ENCODE assay signal across 11 mouse cellular contexts in the genomic region with DNA sequence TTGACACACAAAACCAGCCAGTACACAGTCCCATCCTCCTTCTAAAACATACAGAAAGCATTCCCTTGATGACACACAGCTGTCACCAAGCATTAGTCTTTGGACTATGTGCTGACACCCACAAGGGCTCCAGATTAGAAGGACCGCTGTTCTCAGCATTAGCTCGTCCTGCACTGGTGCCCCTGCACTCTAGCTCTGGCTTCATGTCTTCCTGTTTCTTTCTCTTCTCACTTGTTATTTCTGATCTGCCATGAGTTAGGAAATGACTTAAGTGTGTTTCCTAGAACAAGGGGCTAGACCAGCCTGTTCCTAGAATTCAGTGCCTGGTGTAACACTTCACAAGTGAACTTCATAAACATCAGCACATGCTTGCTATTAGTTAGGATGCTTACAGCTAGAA. TPM values are rescaled to one million over a fixed set of nuclear protein-coding genes. Genes with fewer than 3 reads are reported as not detected.
A peak's percentile ranks its signal among the peaks of the same experiment; 100 is the strongest.
DNase-seq lines count a peak whose midpoint lies in the region; ATAC-seq lines count a peak whose summit lies in the region.
"Had no signal": no experiment of that assay in that cellular context is flagged by ENCODE, and none has a peak within 500 bp of the region (broad histone marks: within the 10 kb centered on the region; RNA-seq: fewer than 3 reads in every experiment).

No protein-coding gene starts in this region.

- H3K36me3 ChIP-seq in kidney, embryonic 15.5 days, result no peaks in the 10 kb centered on the region
- no peaks in the 10 kb centered on the region for H3K36me3 ChIP-seq in lung, embryonic 16.5 days (ENCODE audit: control insufficient read depth, insufficient read depth, low read length)
- H3K36me3 ChIP-seq in stomach, embryonic 15.5 days, result no peaks in the 10 kb centered on the region
- H3K36me3 ChIP-seq: embryonic facial prominence, embryonic 13.5 days had no signal

- no peak; the same call in 1 of the 2 replicates for ATAC-seq in kidney, embryonic 15.5 days (replicated peaks; ENCODE audit: low FRiP score)
- peak; percentile 74 for ATAC-seq in lung, embryonic 16.5 days (ENCODE audit: low read depth)
- no peak for ATAC-seq in stomach, embryonic 15.5 days (ENCODE audit: insufficient read depth, low FRiP score, low read depth)

- DNase-seq in kidney, adult 18-20 months, result peak; percentile 15
- no peak for DNase-seq in lung, postnatal 14 days
- peak; percentile 72 for DNase-seq in induced T-regulatory cell, adult 2 months (ENCODE audit: low read depth)
- DNase-seq in thymus, postnatal 14 days, result no peak
- DNase-seq: adrenal gland, postnatal 14 days; cerebellum, postnatal 25 days had no signal

- WGBS in kidney, embryonic 15.5 days, result 61% methylated on average over 2 of the region's 2 CpGs
- WGBS in lung, embryonic 16.5 days, result 57% methylated on average over 2 of the region's 2 CpGs
- WGBS in stomach, embryonic 15.5 days, result 52% methylated on average over 2 of the region's 2 CpGs

- H3K4me3 ChIP-seq in kidney, embryonic 15.5 days (replicated peaks), result no peak overlapping the region
- no peak overlapping the region for H3K4me3 ChIP-seq in lung, embryonic 16.5 days (ENCODE audit: low read length)
- H3K4me3 ChIP-seq in stomach, embryonic 15.5 days (replicated peaks), result no peak overlapping the region
- H3K4me3 ChIP-seq: embryonic facial prominence, embryonic 13.5 days had no signal

- H3K4me2 ChIP-seq in kidney, embryonic 15.5 days, result no peak overlapping the region
- no peak overlapping the region for H3K4me2 ChIP-seq in lung, embryonic 16.5 days (ENCODE audit: low read depth, low read length)
- no peak overlapping the region for H3K4me2 ChIP-seq in stomach, embryonic 15.5 days
- H3K4me2 ChIP-seq: embryonic facial prominence, embryonic 13.5 days; midbrain, embryonic 11.5 days had no signal

- no peaks in the 10 kb centered on the region for H3K9me3 ChIP-seq in kidney, embryonic 15.5 days (replicated peaks)
- H3K9me3 ChIP-seq in lung, embryonic 16.5 days (ENCODE audit: control insufficient read depth, low read length), result no peaks in the 10 kb centered on the region
- H3K9me3 ChIP-seq in stomach, embryonic 15.5 days, result no peaks in the 10 kb centered on the region
- H3K9me3 ChIP-seq: embryonic facial prominence, embryonic 13.5 days had no signal

- H3K27me3 ChIP-seq in kidney, embryonic 15.5 days, result no peaks in the 10 kb centered on the region
- H3K27me3 ChIP-seq in lung, embryonic 16.5 days (ENCODE audit: control insufficient read depth, insufficient read depth, low read depth, low read length), result no peaks in the 10 kb centered on the region
- no peaks in the 10 kb centered on the region for H3K27me3 ChIP-seq in stomach, embryonic 15.5 days (replicated peaks)
- H3K27me3 ChIP-seq: embryonic facial prominence, embryonic 13.5 days had no signal

- no peak overlapping the region for H3K9ac ChIP-seq in kidney, embryonic 15.5 days
- H3K9ac ChIP-seq in lung, embryonic 16.5 days (ENCODE audit: low read length), result no peak overlapping the region
- H3K9ac ChIP-seq in stomach, embryonic 15.5 days, result no peak overlapping the region
- H3K9ac ChIP-seq: embryonic facial prominence, embryonic 13.5 days had no signal

- peaks cover 16% of the 10 kb centered on the region for H3K4me1 ChIP-seq in kidney, embryonic 15.5 days
- H3K4me1 ChIP-seq in lung, embryonic 16.5 days (replicated peaks; ENCODE audit: control insufficient read depth, insufficient read depth, low read length), result peaks cover 8% of the 10 kb centered on the region; the same call in 1 of the 2 replicates
- H3K4me1 ChIP-seq in stomach, embryonic 15.5 days, result no peaks in the 10 kb centered on the region
- H3K4me1 ChIP-seq: embryonic facial prominence, embryonic 13.5 days had no signal

- H3K27ac ChIP-seq in kidney, embryonic 15.5 days, result no peak overlapping the region
- H3K27ac ChIP-seq in lung, embryonic 16.5 days (ENCODE audit: low read length), result peak overlapping the region; percentile 71
- peak overlapping the region; percentile 55 for H3K27ac ChIP-seq in stomach, embryonic 15.5 days
- H3K27ac ChIP-seq: embryonic facial prominence, embryonic 13.5 days had no signal

RNA-seq across cellular contexts. Expression of a gene that starts 36.2 kb away (rescaled TPM):
- polyA plus RNA-seq in kidney, embryonic 15.5 days (2015; fragmentation: Nextera tagmentation; extraction: Ambion mirVana), result 21.1 TPM in 2 replicates
- polyA plus RNA-seq in lung, embryonic 16.5 days (2015; fragmentation: Nextera tagmentation; extraction: Ambion mirVana), result 12.0 and 14.2 TPM in 2 replicates
- 17.2 and 17.5 TPM in 2 replicates for polyA plus RNA-seq in stomach, embryonic 15.5 days (2015; fragmentation: Nextera tagmentation; extraction: Ambion mirVana)

Comparison
In these comparisons a context has a peak if more than half of its experiments do, and no peak if none do; other contexts are left out.
1. DNase-seq: peak in kidney, adult 18-20 months (single experiment) and induced T-regulatory cell, adult 2 months (single experiment); none in lung, postnatal 14 days (single experiment) and thymus, postnatal 14 days (single experiment).